Mouse (Mus musculus) heart, embryonic 15.5 days (tissue): Measurements from ENCODE around the gene Arl6. TPM values are rescaled to one million over a fixed set of nuclear protein-coding genes. Genes with fewer than 3 reads are reported as not detected.

ENCODE experiments used
- ATAC-seq: fragments of 200-750 bp; cut with Nextera tagmentation; replicated peaks from 2 replicates; pipeline ENCODE4 v1.8.0; 2017; ENCODE audit warnings: low read depth, moderate TSS enrichment; ENCODE audit not compliant: insufficient number of reproducible peaks, insufficient read depth, low FRiP score
- H3K27ac ChIP-seq: fragments of 300-500 bp; sonication (generic); 2 replicates; pipeline ENCODE4 v1.5.1; 2015; ENCODE audit warnings: mild to moderate bottlenecking, inconsistent platforms
- H3K27me3 ChIP-seq: fragments of 300-500 bp; sonication (generic); 2 replicates; pipeline ENCODE4 v1.6.1; 2015; ENCODE audit warnings: inconsistent platforms
- H3K36me3 ChIP-seq: fragments of 300-500 bp; sonication (generic); 2 replicates; pipeline ENCODE4 v1.6.1; 2015; ENCODE audit warnings: mild to moderate bottlenecking, inconsistent platforms
- H3K4me1 ChIP-seq: fragments of 300-500 bp; sonication (generic); replicated peaks from 2 replicates; pipeline ENCODE4 v1.6.1; 2015; ENCODE audit warnings: inconsistent platforms
- H3K4me2 ChIP-seq: fragments of 300-500 bp; sonication (generic); 2 replicates; pipeline ENCODE4 v1.6.1; 2015; ENCODE audit warnings: inconsistent platforms, mild to moderate bottlenecking, moderate library complexity
- H3K4me3 ChIP-seq: fragments of 300-500 bp; sonication (generic); 2 replicates; pipeline ENCODE4 v1.5.1; 2015; ENCODE audit warnings: mild to moderate bottlenecking, inconsistent platforms
- H3K9ac ChIP-seq: fragments of 300-500 bp; sonication (generic); 2 replicates; pipeline ENCODE4 v1.6.1; 2015; ENCODE audit warnings: mild to moderate bottlenecking, inconsistent platforms
- H3K9me3 ChIP-seq: fragments of 300-500 bp; sonication (generic); replicated peaks from 2 replicates; pipeline ENCODE4 v1.6.1; 2016; ENCODE audit warnings: inconsistent platforms
- WGBS: fragments of 180-500 bp; shearing (Covaris S2); methylation state at CpG from one replicate; pipeline ENCODE4 v1.1.7; 2015; ENCODE audit warnings: mixed read lengths; 5-methylcytosine and 5-hydroxymethylcytosine counted together
- polyA plus RNA-seq: library from polyadenylated mRNA; unstranded; fragments of >200 nt; fragmentation: Nextera tagmentation; extraction: Ambion mirVana; gene quantifications from 2 replicates; pipeline ENCODE4 v1.2.1, GENCODE M21; 2015

Gene Arl6
- polyA plus RNA-seq, 1 experiment from 2014 or later: 22.2 TPM

GRCm38 (mm10) chr16:59610750-59611149 lies 28.4 kb downstream of the Arl6 start:
- ATAC-seq: no peak

GRCm38 (mm10) chr16:59604078-59604781 lies 35.0 kb downstream of the Arl6 start:
- H3K9me3 ChIP-seq: no peaks in the 10 kb centered on the region
- no peaks in the 10 kb centered on the region for H3K36me3 ChIP-seq
- no peak for ATAC-seq
- H3K9ac ChIP-seq: no peak overlapping the region
- no peak overlapping the region for H3K27ac ChIP-seq
- H3K4me2 ChIP-seq: no peak overlapping the region
- H3K27me3 ChIP-seq: no peaks in the 10 kb centered on the region
- H3K4me1 ChIP-seq: peaks cover 4% of the 10 kb centered on the region; the same call in 1 of the 2 replicates
- no peak overlapping the region for H3K4me3 ChIP-seq
- WGBS: 76% methylated on average over 15 of the region's 15 CpGs

More at GRCm38 (mm10) chr16:59610750-59611149, 28.4 kb downstream of the Arl6 start:
- no peak overlapping the region for H3K9ac ChIP-seq
- peaks cover 3% of the 10 kb centered on the region; the same call in 1 of the 2 replicates for H3K36me3 ChIP-seq
- H3K9me3 ChIP-seq: no peaks in the 10 kb centered on the region
- H3K4me1 ChIP-seq: no peaks in the 10 kb centered on the region
- H3K27me3 ChIP-seq: no peaks in the 10 kb centered on the region
- 75% methylated on average over 1 of the region's 1 CpGs for WGBS
- no peak overlapping the region for H3K27ac ChIP-seq
- no peak overlapping the region for H3K4me2 ChIP-seq
- H3K4me3 ChIP-seq: no peak overlapping the region

- peak within 1 kb of the TSS; percentile 98 for H3K27ac ChIP-seq
- peak within 1 kb of the TSS; percentile 64 for H3K4me2 ChIP-seq
- peaks cover 24% of the 10 kb centered on the region for H3K4me1 ChIP-seq
- H3K36me3 ChIP-seq: no peaks in the 10 kb centered on the region
- H3K4me3 ChIP-seq: peak within 1 kb of the TSS; percentile 96
- WGBS: under 1% methylated on average over 82 of the region's 90 CpGs
- no peaks in the 10 kb centered on the region for H3K27me3 ChIP-seq
- H3K9ac ChIP-seq: peak within 1 kb of the TSS; percentile 97
- H3K9me3 ChIP-seq: no peaks in the 10 kb centered on the region
- peak; percentile 97 for ATAC-seq
These were observed 38.6 kb downstream of the Arl6 start, which contains the start of gene Crybg3 for GRCm38 (mm10) chr16:59600311-59601251. Gene Crybg3, minus strand, starts transcription at chr16:59600979.

GRCm38 (mm10) chr16:59599411-59600265 lies 39.6 kb downstream of the Arl6 start:
- Histone ChIP-seq H3K4me3 (peak overlapping the region; percentile 96), H3K27me3 (no peaks in the 10 kb centered on the region), H3K27ac (peak overlapping the region; percentile 98), H3K36me3 (no peaks in the 10 kb centered on the region), H3K4me1 (peaks cover 30% of the 10 kb centered on the region), H3K9ac (peak overlapping the region; percentile 97), H3K4me2 (peak overlapping the region; percentile 64), H3K9me3 (no peaks in the 10 kb centered on the region)
- no peak for ATAC-seq
- 9% methylated on average over 17 of the region's 17 CpGs for WGBS

- 24% methylated on average over 4 of the region's 4 CpGs for WGBS
- H3K27me3 ChIP-seq: no peaks in the 10 kb centered on the region
- H3K4me3 ChIP-seq: peak overlapping the region; percentile 96
- H3K9ac ChIP-seq: peak overlapping the region; percentile 97
- no peaks in the 10 kb centered on the region for H3K9me3 ChIP-seq
- peak overlapping the region; percentile 64 for H3K4me2 ChIP-seq
- no peaks in the 10 kb centered on the region for H3K36me3 ChIP-seq
- H3K4me1 ChIP-seq: peaks cover 36% of the 10 kb centered on the region
- peak overlapping the region; percentile 98 for H3K27ac ChIP-seq
- no peak for ATAC-seq
These were observed 40.2 kb downstream of the Arl6 start for GRCm38 (mm10) chr16:59598997-59599396.

GRCm38 (mm10) chr16:59597256-59597655 lies 41.9 kb downstream of the Arl6 start:
- peak overlapping the region; percentile 0; the same call in 1 of the 2 replicates for H3K4me2 ChIP-seq
- H3K4me1 ChIP-seq: peaks cover 36% of the 10 kb centered on the region
- no peaks in the 10 kb centered on the region for H3K27me3 ChIP-seq
- H3K9ac ChIP-seq: no peak overlapping the region
- no peaks in the 10 kb centered on the region for H3K36me3 ChIP-seq
- no peak for ATAC-seq
- no peak overlapping the region for H3K4me3 ChIP-seq
- H3K9me3 ChIP-seq: no peaks in the 10 kb centered on the region
- H3K27ac ChIP-seq: peak overlapping the region; percentile 38
- 87% methylated on average over 6 of the region's 6 CpGs for WGBS

GRCm38 (mm10) chr16:59594714-59595113 lies 44.5 kb downstream of the Arl6 start:
- 0 out of 2 replicates have a peak overlapping the region, but pooled peaks have one; percentile 10 for H3K4me2 ChIP-seq
- H3K27me3 ChIP-seq: no peaks in the 10 kb centered on the region
- no peak overlapping the region for H3K9ac ChIP-seq
- peaks cover 51% of the 10 kb centered on the region for H3K4me1 ChIP-seq
- 50% methylated on average over 3 of the region's 3 CpGs for WGBS
- peak overlapping the region; percentile 49 for H3K27ac ChIP-seq
- H3K4me3 ChIP-seq: no peak overlapping the region
- H3K9me3 ChIP-seq: no peaks in the 10 kb centered on the region
- H3K36me3 ChIP-seq: no peaks in the 10 kb centered on the region
- no peak for ATAC-seq

- Histone ChIP-seq H3K4me2 (0 out of 2 replicates have a peak overlapping the region, but pooled peaks have one; percentile 13), H3K9me3 (no peaks in the 10 kb centered on the region), H3K4me3 (no peak overlapping the region), H3K9ac (no peak overlapping the region), H3K27ac (peak overlapping the region; percentile 65), H3K4me1 (peaks cover 67% of the 10 kb centered on the region), H3K36me3 (no peaks in the 10 kb centered on the region), H3K27me3 (no peaks in the 10 kb centered on the region)
- no peak for ATAC-seq
- 34% methylated on average over 6 of the region's 6 CpGs for WGBS
These were observed 48.4 kb downstream of the Arl6 start for GRCm38 (mm10) chr16:59590790-59591189.

GRCm38 (mm10) chr16:59588351-59589025 lies 50.7 kb downstream of the Arl6 start:
- Histone ChIP-seq H3K27ac (peak overlapping the region; percentile 82), H3K9me3 (no peaks in the 10 kb centered on the region), H3K27me3 (no peaks in the 10 kb centered on the region), H3K4me1 (peaks cover 64% of the 10 kb centered on the region), H3K4me3 (no peak overlapping the region), H3K9ac (no peak overlapping the region), H3K36me3 (no peaks in the 10 kb centered on the region), H3K4me2 (peak overlapping the region; percentile 37)
- ATAC-seq: no peak; the same call in 1 of the 2 replicates
- 57% methylated on average over 13 of the region's 13 CpGs for WGBS

- Histone ChIP-seq H3K4me1 (peaks cover 65% of the 10 kb centered on the region), H3K27me3 (no peaks in the 10 kb centered on the region), H3K9me3 (no peaks in the 10 kb centered on the region), H3K9ac (no peak overlapping the region), H3K36me3 (no peaks in the 10 kb centered on the region), H3K27ac (peak overlapping the region; percentile 82), H3K4me2 (peak overlapping the region; percentile 37), H3K4me3 (no peak overlapping the region)
- peak; percentile 78 for ATAC-seq
- 18% methylated on average over 10 of the region's 10 CpGs for WGBS
These were observed 51.4 kb downstream of the Arl6 start for GRCm38 (mm10) chr16:59587816-59588215.
